Mouse (Mus musculus) limb, embryonic 14.5 days (tissue): Measurements from ENCODE around the gene Gm20388. TPM values are rescaled to one million over a fixed set of nuclear protein-coding genes. Genes with fewer than 3 reads are reported as not detected.
A peak's percentile ranks its signal among the peaks of the same experiment; 100 is the strongest.

Source experiments
- ATAC-seq: fragments of 200-750 bp; cut with Nextera tagmentation; 2 replicates; pipeline ENCODE4 v1.8.0; 2017; ENCODE audit warnings: low read depth, moderate number of reproducible peaks, moderate TSS enrichment; ENCODE audit not compliant: low FRiP score
- DNase-seq: peaks from one replicate; pipeline ENCODE4 v3.0.0-alpha.2; 2015; ENCODE audit warnings: low spot score
- H3K27ac ChIP-seq: fragments of 300-500 bp; sonication (generic); replicated peaks from 2 replicates; pipeline ENCODE4 v1.5.1; 2014; ENCODE audit warnings: low read depth, mild to moderate bottlenecking, low read length, moderate library complexity, mixed read lengths
- H3K27me3 ChIP-seq: fragments of 300-500 bp; sonication (generic); 2 replicates; pipeline ENCODE4 v1.6.1; 2014; ENCODE audit warnings: low read length, mixed read lengths; ENCODE audit not compliant: control insufficient read depth, insufficient read depth
- H3K36me3 ChIP-seq: fragments of 300-500 bp; sonication (generic); 2 replicates; pipeline ENCODE4 v1.6.1; 2014; ENCODE audit warnings: mild to moderate bottlenecking, low read length, moderate library complexity, mixed read lengths; ENCODE audit not compliant: control insufficient read depth, insufficient read depth
- H3K4me1 ChIP-seq: fragments of 300-500 bp; sonication (generic); 2 replicates; pipeline ENCODE4 v1.6.1; 2014; ENCODE audit warnings: antibody characterized with exemption, low read length, mixed read lengths; ENCODE audit not compliant: control insufficient read depth, insufficient read depth
- H3K4me2 ChIP-seq: fragments of 300-500 bp; sonication (generic); replicated peaks from 2 replicates; pipeline ENCODE4 v1.6.1; 2014; ENCODE audit warnings: low read depth, mild to moderate bottlenecking, low read length, moderate library complexity; ENCODE audit not compliant: severe bottlenecking
- H3K4me3 ChIP-seq: fragments of 300-500 bp; sonication (generic); replicated peaks from 2 replicates; pipeline ENCODE4 v1.5.1; 2014; ENCODE audit warnings: low read length
- H3K9ac ChIP-seq: fragments of 300-500 bp; sonication (generic); 2 replicates; pipeline ENCODE4 v1.6.1; 2014; ENCODE audit warnings: mild to moderate bottlenecking, low read depth, low read length, moderate library complexity; ENCODE audit not compliant: severe bottlenecking
- H3K9me3 ChIP-seq: fragments of 300-500 bp; sonication (generic); 2 replicates; pipeline ENCODE4 v1.6.1; 2016; ENCODE audit warnings: low read length; ENCODE audit not compliant: control insufficient read depth
- POLR2A ChIP-seq: fragments of 200-500 bp; IDR thresholded peaks from 2 replicates; pipeline ENCODE4 v1.8.0; 2012; ENCODE audit warnings: inconsistent platforms, mild to moderate bottlenecking, moderate library complexity, borderline replicate concordance; ENCODE audit not compliant: insufficient read depth, insufficient read length; ENCODE audit errors: extremely low read depth
- WGBS: fragments of 180-500 bp; shearing (Covaris S2); extraction: QIAGEN DNeasy Blood & Tissue Kit; methylation state at CpG from one replicate; pipeline ENCODE4 v1.1.7; 2014; 5-methylcytosine and 5-hydroxymethylcytosine counted together
- polyA plus RNA-seq, 2 experiments: library from polyadenylated mRNA; depleted of rRNA in 1 of 2; stranded (reverse) in 1 of 2; unstranded in 1 of 2; fragments of >200 nt; fragmentation: Nextera tagmentation in 1 of 2; extraction: Ambion mirVana in 1 of 2; gene quantifications; 2 replicates each; pipeline versions ENCODE4 v1.2.1 to v1.2.3; 2012 to 2014

Gm20388 gene
- polyA plus RNA-seq, 2 experiments = 1.9 to 49.9 TPM

DNA sequence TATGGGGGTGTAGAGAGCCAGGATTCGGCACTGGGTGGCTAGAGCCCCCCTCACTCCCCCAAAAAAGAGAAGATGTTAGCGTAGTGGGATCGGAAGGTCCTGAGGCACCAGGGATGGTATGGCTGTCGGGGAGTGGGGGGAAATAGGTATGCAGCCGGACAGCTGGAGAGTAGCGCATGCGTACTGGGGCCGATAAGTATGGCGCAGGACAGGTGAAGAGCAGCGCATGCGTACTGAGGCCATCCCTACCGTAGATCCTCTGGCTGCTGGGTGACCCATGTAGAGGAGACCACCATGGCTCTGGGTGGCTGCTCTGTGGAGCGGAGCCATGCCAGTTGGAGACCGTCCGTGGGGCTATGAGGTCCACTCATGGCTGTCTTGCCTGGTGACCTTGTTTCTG lies 585.8 kb downstream of the Gm20388 start:
- ATAC-seq (no peak), DNase-seq (no peak)
- no peak overlapping the region for H3K4me3 ChIP-seq
- no peaks in the 10 kb centered on the region for H3K9me3 ChIP-seq
- H3K9ac ChIP-seq = no peak overlapping the region
- TF ChIP-seq POLR2A = no peak
- 0 out of 2 replicates have a peak, but pooled peaks cover 2% of the 10 kb centered on the region for H3K27me3 ChIP-seq
- H3K27ac ChIP-seq = no peak overlapping the region
- H3K4me2 ChIP-seq = no peak overlapping the region
- WGBS = 97% methylated on average over 15 of the region's 15 CpGs
- peaks cover 51% of the 10 kb centered on the region for H3K4me1 ChIP-seq
- H3K36me3 ChIP-seq = no peaks in the 10 kb centered on the region

DNA sequence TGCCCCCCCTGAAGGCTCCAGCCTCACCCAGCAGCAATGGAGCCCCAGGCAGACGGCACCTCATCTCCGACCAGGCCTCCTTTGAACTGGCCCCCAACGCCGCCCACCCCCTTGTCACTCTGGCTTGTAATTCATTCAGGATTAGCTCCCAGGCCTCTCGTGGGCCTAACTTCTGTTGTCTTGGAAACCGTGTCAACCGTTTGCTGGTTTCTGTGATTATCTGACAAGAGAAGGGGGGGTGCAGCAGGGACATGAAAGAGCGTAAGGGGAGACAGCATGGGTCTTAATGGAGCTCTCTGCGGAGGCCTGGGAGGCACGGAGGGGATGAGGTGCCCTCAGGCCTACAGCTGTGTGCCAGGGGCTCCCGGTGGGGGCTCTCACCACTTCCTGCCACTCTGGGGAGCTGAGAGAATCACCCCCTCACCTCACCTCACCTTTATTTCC lies 586.9 kb downstream of the Gm20388 start:
- WGBS = 14% methylated on average over 11 of the region's 11 CpGs
- Histone ChIP-seq H3K27ac (no peak overlapping the region), H3K9ac (peak overlapping the region; percentile 25; the same call in 1 of the 2 replicates), H3K4me2 (0 out of 2 replicates have a peak overlapping the region, but pooled peaks have one; percentile 0), H3K4me1 (peaks cover 44% of the 10 kb centered on the region), H3K4me3 (no peak overlapping the region), H3K36me3 (no peaks in the 10 kb centered on the region), H3K27me3 (no peaks in the 10 kb centered on the region), H3K9me3 (no peaks in the 10 kb centered on the region)
- DNase-seq (no peak), ATAC-seq (no peak)
- TF ChIP-seq POLR2A = no peak

DNA sequence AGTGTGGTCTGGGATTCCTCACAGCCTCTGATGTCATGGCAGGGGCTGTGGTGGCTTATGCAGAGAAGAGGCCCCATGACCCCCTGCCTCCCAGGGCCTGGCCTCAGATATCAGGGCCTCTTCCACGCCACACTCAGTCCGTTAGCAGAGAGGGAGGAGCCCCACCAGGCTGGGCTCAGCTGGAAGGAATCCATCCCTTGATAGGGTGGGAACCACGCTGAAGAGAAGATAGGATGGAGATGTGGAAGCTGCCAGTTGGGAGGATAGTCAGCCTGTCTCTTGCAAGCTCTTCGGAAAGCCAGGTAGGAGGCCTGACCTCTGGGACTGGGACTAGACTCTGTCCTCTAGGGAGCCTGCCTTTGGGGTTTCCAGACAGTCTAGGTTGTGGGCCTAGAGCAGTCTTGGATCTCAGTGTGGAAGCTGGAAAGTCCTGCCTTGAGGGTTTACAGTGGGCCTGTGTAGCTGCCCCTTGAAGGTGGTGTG lies 587.7 kb downstream of the Gm20388 start:
- TF ChIP-seq POLR2A = no peak
- H3K4me1 ChIP-seq = peaks cover 40% of the 10 kb centered on the region
- 0 out of 2 replicates have a peak overlapping the region, but pooled peaks have one; percentile 0 for H3K4me2 ChIP-seq
- DNase-seq (no peak), ATAC-seq (no peak)
- H3K36me3 ChIP-seq = no peaks in the 10 kb centered on the region
- WGBS = 23% methylated on average over 4 of the region's 4 CpGs
- no peaks in the 10 kb centered on the region for H3K9me3 ChIP-seq
- H3K27ac ChIP-seq = no peak overlapping the region
- peak overlapping the region; percentile 25; the same call in 1 of the 2 replicates for H3K9ac ChIP-seq
- H3K4me3 ChIP-seq = no peak overlapping the region
- H3K27me3 ChIP-seq = no peaks in the 10 kb centered on the region

DNA sequence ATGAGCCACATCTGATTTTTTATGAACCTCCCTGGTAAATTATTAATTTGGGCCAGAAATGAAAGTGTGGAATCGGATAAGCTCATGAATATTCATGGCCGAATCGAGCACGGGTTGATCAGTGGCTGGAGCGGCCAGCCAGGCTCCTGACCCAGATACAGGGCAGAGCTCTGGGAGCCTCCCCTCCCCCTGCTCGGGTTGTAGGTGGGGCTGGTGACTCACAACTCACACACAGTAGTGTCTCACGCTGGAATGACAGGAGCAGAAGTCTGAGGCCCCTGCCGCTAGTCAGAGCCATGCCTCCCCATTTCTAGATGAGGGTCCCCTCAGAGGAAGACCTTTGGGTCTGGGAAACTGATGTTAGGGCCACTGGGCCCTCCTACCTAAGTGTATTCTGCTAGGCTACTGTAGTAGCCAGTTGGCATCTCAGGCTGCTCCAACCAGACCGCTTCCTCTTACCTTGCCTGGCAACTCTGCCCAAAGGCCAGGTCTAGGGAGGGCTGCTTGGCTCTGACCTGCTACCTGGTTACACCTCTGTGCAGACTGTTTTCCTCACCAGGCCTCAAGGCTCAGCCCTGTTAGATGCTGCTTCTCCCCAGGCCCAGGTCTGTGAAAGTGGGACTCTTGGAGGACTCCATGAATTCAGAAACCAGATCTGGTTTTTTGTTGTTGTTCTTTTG lies 588.4 kb downstream of the Gm20388 start:
- ATAC-seq (no peak), DNase-seq (no peak)
- no peak overlapping the region for H3K9ac ChIP-seq
- H3K9me3 ChIP-seq = no peaks in the 10 kb centered on the region
- H3K4me2 ChIP-seq = no peak overlapping the region
- H3K36me3 ChIP-seq = no peaks in the 10 kb centered on the region
- H3K27ac ChIP-seq = no peak overlapping the region
- no peak overlapping the region for H3K4me3 ChIP-seq
- peaks cover 42% of the 10 kb centered on the region for H3K4me1 ChIP-seq
- WGBS = 28% methylated on average over 9 of the region's 9 CpGs
- no peaks in the 10 kb centered on the region for H3K27me3 ChIP-seq
- TF ChIP-seq POLR2A = no peak

DNA sequence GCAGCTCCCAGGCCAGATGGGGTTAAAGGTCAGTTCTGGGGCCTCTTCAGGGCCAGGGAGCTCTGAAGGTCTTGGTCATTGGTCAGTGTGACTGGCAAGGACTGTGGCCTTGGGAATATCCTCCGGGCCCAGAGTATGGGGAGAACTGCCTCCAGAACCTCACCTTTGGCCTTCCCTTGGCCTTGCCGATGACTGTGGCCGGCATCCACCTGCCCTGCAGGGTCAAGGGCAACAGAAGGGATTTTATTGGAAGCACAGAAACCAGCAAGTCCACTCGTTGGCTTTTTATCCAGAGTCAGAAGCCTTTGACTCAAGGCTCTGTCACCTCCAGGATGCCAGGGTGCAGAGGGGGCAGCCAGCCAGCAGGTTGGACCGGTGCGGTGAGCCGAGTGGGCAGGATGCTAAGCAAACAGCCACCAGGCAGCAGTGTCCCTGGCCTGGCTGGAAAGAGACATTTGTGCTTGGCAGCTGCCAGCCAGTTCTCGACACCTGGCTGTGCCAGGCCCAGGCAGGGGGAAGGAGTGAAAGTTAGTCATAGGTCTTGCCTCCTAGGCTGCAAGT lies 590.1 kb downstream of the Gm20388 start:
- TF ChIP-seq POLR2A = no peak
- H3K4me1 ChIP-seq = peaks cover 49% of the 10 kb centered on the region
- H3K27me3 ChIP-seq = no peaks in the 10 kb centered on the region

More for the DNA sequence above, 590.1 kb downstream of the Gm20388 start:
- WGBS = 74% methylated on average over 8 of the region's 8 CpGs
- Histone ChIP-seq H3K9me3 (no peaks in the 10 kb centered on the region), H3K4me2 (no peak overlapping the region), H3K27ac (no peak overlapping the region), H3K36me3 (no peaks in the 10 kb centered on the region), H3K9ac (no peak overlapping the region), H3K4me3 (no peak overlapping the region)
- ATAC-seq (no peak), DNase-seq (no peak)
